Mouse (Mus musculus): Measurements from ENCODE around the gene Spink4.

GRCm38 (mm10) chr4:40943651-40944050 is 23.8 kb downstream of the Spink4 start:
- TF ChIP-seq CTCF (IDR thresholded peaks at IDR 0.05; ENCODE audit: low read depth) (no peak), EP300 (IDR thresholded peaks at IDR 0.05; ENCODE audit: low read depth) (no peak)

Measured in liver, postnatal 0 days (tissue).